Mouse (Mus musculus): Measurements from ENCODE around the gene Rif1. TPM values are rescaled to one million over a fixed set of nuclear protein-coding genes. Genes with fewer than 3 reads are reported as not detected.

Rif1 gene
- polyA plus RNA-seq (2014; fragmentation: Nextera tagmentation; extraction: Ambion mirVana): 39.1 and 46.6 TPM in 2 replicates

DNA sequence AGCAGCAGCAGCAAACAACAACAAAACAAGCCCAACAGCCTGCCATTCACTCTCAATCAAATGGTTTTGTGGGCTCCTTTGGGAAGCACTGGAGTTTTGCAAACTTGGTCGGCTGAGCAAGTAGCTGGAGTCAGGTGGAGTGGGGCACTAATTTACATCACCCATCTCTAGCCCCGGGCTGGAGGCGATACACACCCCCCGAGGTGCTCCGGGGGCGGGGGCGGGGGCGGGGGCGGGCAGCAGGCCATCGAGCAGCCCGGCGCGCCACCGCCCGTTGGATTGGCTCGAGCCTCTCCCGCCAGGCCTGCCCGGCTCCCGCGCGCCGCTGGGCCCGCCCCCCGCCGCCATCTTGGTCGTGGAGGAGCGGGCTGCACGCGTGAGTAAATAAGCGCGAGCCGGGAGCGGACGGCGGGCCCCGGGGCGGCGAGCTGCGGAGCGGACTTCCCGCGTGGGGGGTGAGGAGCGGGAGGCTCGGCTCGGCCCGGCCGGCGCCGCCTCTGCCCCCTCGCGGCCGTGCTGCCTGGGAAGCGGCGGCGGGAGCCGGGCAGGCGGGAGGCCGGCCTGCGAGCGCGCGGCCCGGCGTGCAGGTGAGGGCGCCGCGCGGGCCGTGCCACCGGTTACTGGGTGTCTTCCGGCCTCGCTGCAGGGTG, at the start of gene Rif1:
TSS of gene Rif1 (plus strand) at position 342 of the 650 bp plus-strand sequence.
- Histone ChIP-seq H3K4me1 (replicated peaks; ENCODE audit: control insufficient read depth, insufficient read depth, low read length) (peaks cover 17% of the 10 kb centered on the region; the same call in 1 of the 2 replicates), H3K9me3 (ENCODE audit: control insufficient read depth, low read length) (no peaks in the 10 kb centered on the region), H3K36me3 (ENCODE audit: control insufficient read depth, insufficient read depth, low read length) (peaks cover 33% of the 10 kb centered on the region), H3K4me2 (ENCODE audit: low read length) (peak within 1 kb of the TSS; percentile 65), H3K27me3 (replicated peaks; ENCODE audit: control insufficient read depth, insufficient read depth, low read length) (no peaks in the 10 kb centered on the region), H3K27ac (ENCODE audit: low read depth) (peak within 1 kb of the TSS; percentile 75), H3K9ac (ENCODE audit: low read length) (peak within 1 kb of the TSS; percentile 93), H3K4me3 (ENCODE audit: low read depth, low read length) (peak within 1 kb of the TSS; percentile 97)
- peak; percentile 95 for ATAC-seq (replicated peaks; ENCODE audit: low FRiP score, low TSS enrichment, low read depth)
- DNase-seq (ENCODE audit: low spot score): no peak
- WGBS: under 1% methylated on average over 49 of the region's 72 CpGs

DNA sequence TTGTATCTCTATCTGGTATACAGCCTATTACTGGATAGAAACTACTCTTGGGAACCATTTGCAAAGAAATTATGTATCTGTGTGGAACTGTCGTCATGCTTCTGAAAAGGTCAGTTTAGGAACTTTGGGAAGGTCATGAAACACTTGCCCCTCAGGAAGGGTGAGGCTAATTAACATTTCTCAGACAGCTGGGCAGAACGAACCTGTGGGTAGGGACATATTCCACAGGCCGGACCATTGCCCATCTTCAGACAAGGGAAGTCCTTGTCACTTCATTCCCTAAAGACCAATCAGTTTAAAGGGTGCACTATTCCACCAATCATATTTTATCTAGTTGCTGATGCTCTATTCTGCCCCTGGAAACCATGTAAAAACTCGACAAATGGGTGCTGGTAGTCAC, 45.6 kb upstream of the Rif1 start:
- ATAC-seq (replicated peaks; ENCODE audit: low FRiP score, low TSS enrichment, low read depth) (no peak), DNase-seq (ENCODE audit: low spot score) (no peak)
- H3K9me3 ChIP-seq (ENCODE audit: control insufficient read depth, low read length): no peaks in the 10 kb centered on the region
- no peak overlapping the region for H3K4me3 ChIP-seq (ENCODE audit: low read depth, low read length)
- H3K27ac ChIP-seq (ENCODE audit: low read depth): no peak overlapping the region
- H3K9ac ChIP-seq (ENCODE audit: low read length): no peak overlapping the region
- no peaks in the 10 kb centered on the region for H3K4me1 ChIP-seq (replicated peaks; ENCODE audit: control insufficient read depth, insufficient read depth, low read length)
- H3K36me3 ChIP-seq (ENCODE audit: control insufficient read depth, insufficient read depth, low read length): no peaks in the 10 kb centered on the region
- H3K4me2 ChIP-seq (ENCODE audit: low read length): no peak overlapping the region
- 87% methylated on average over 4 of the region's 4 CpGs for WGBS
- no peaks in the 10 kb centered on the region for H3K27me3 ChIP-seq (replicated peaks; ENCODE audit: control insufficient read depth, insufficient read depth, low read length)

DNA sequence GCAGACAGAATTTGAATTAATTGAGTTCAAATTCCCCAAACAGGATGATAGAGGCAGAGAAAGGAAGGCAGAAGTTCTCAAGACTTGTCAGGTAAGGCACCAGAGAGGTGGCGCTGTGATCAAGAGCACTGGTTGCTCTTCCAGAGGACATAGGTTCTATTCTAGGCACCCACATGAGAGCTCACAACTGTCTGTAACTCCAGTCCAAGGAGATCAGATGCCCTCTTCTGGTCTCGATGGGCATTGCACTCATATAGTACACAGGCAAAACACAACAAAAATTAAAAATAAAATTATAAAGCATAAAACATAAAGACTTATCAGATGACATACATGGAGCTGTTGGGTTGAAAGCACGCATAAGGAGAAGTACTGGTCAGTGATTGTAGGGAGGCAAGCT, 43.2 kb upstream of the Rif1 start:
- no peak for ATAC-seq (replicated peaks; ENCODE audit: low FRiP score, low TSS enrichment, low read depth)
- no peaks in the 10 kb centered on the region for H3K4me1 ChIP-seq (replicated peaks; ENCODE audit: control insufficient read depth, insufficient read depth, low read length)
- H3K4me2 ChIP-seq (ENCODE audit: low read length): no peak overlapping the region
- no peak for DNase-seq (ENCODE audit: low spot score)
- no peak overlapping the region for H3K9ac ChIP-seq (ENCODE audit: low read length)
- no peak overlapping the region for H3K4me3 ChIP-seq (ENCODE audit: low read depth, low read length)
- no peak overlapping the region for H3K27ac ChIP-seq (ENCODE audit: low read depth)
- no peaks in the 10 kb centered on the region for H3K9me3 ChIP-seq (ENCODE audit: control insufficient read depth, low read length)
- no peaks in the 10 kb centered on the region for H3K36me3 ChIP-seq (ENCODE audit: control insufficient read depth, insufficient read depth, low read length)
- 88% methylated on average over 3 of the region's 3 CpGs for WGBS
- no peaks in the 10 kb centered on the region for H3K27me3 ChIP-seq (replicated peaks; ENCODE audit: control insufficient read depth, insufficient read depth, low read length)

DNA sequence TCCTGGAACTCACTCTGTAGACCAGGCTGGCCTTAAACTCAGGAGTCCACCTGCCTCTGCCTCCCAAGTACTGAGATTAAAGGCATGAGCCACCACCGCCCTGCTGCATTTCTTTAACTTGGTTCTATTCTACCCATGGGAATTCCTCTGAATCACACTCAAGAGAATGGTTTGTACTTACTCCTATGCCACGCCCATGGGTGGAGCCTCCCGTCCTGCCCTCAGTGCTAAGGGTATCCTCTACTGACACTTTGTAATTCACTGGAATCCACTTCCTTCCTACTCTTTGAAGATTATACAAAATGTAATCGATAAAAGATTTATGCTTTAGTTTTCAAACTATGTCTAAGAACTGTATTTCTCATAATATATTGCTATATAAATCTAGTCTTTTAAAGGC, 41.1 kb upstream of the Rif1 start:
- Histone ChIP-seq H3K9ac (ENCODE audit: low read length) (no peak overlapping the region), H3K27ac (ENCODE audit: low read depth) (no peak overlapping the region), H3K4me2 (ENCODE audit: low read length) (no peak overlapping the region), H3K36me3 (ENCODE audit: control insufficient read depth, insufficient read depth, low read length) (no peaks in the 10 kb centered on the region), H3K27me3 (replicated peaks; ENCODE audit: control insufficient read depth, insufficient read depth, low read length) (no peaks in the 10 kb centered on the region), H3K9me3 (ENCODE audit: control insufficient read depth, low read length) (no peaks in the 10 kb centered on the region), H3K4me1 (replicated peaks; ENCODE audit: control insufficient read depth, insufficient read depth, low read length) (no peaks in the 10 kb centered on the region), H3K4me3 (ENCODE audit: low read depth, low read length) (no peak overlapping the region)
- DNase-seq (ENCODE audit: low spot score): no peak
- no peak for ATAC-seq (replicated peaks; ENCODE audit: low FRiP score, low TSS enrichment, low read depth)
- WGBS: 80% methylated on average over 4 of the region's 4 CpGs

DNA sequence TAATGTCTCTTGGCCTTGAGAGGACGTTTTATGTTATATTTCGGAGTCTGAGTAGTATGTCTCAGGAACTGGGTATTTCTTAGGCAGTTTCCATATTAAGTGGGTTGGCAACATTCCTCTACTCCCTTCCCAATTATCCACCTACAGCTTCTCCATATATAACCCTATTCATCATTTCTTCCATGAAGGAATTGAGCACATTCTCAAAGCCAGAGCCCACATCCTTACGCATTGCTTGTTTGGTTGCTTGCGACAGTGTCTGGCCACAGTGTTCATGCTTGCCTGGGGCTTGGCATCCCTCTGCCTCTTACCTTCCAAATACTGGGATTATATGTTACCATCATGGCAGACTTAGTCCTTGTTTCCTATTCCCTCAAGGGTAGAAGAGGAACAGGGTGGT, 38.0 kb upstream of the Rif1 start:
- H3K9ac ChIP-seq (ENCODE audit: low read length): no peak overlapping the region
- no peak overlapping the region for H3K4me2 ChIP-seq (ENCODE audit: low read length)
- H3K36me3 ChIP-seq (ENCODE audit: control insufficient read depth, insufficient read depth, low read length): no peaks in the 10 kb centered on the region
- no peak for ATAC-seq (replicated peaks; ENCODE audit: low FRiP score, low TSS enrichment, low read depth)
- H3K27me3 ChIP-seq (replicated peaks; ENCODE audit: control insufficient read depth, insufficient read depth, low read length): no peaks in the 10 kb centered on the region
- no peak for DNase-seq (ENCODE audit: low spot score)
- 0 out of 2 replicates have a peak, but pooled peaks cover 3% of the 10 kb centered on the region for H3K4me1 ChIP-seq (replicated peaks; ENCODE audit: control insufficient read depth, insufficient read depth, low read length)
- H3K27ac ChIP-seq (ENCODE audit: low read depth): no peak overlapping the region
- H3K9me3 ChIP-seq (ENCODE audit: control insufficient read depth, low read length): no peaks in the 10 kb centered on the region
- 83% methylated on average over 4 of the region's 4 CpGs for WGBS
- H3K4me3 ChIP-seq (ENCODE audit: low read depth, low read length): no peak overlapping the region

DNA sequence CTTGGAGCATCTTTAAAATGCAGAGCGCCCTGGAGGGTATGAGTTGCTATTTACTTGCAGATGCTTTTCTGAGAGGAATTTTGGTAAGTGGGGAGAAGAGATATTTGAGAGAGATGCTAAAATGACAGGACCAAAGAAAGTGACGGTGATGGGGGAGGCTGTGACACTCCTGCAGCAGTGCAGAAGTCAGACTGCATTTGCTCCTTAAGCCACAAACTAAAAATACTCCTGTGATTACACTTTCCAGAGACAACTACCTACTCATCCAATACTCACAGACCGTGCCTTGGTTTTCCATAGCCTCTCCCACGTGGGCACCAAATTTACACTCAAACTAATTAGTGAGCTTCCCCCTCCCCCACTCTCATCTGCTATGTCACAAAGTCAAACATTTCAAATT, 37.5 kb upstream of the Rif1 start:
- 0 out of 2 replicates have a peak, but pooled peaks cover 2% of the 10 kb centered on the region for H3K27me3 ChIP-seq (replicated peaks; ENCODE audit: control insufficient read depth, insufficient read depth, low read length)
- no peak overlapping the region for H3K4me3 ChIP-seq (ENCODE audit: low read depth, low read length)
- H3K4me2 ChIP-seq (ENCODE audit: low read length): no peak overlapping the region
- ATAC-seq (replicated peaks; ENCODE audit: low FRiP score, low TSS enrichment, low read depth) (no peak), DNase-seq (ENCODE audit: low spot score) (no peak)
- H3K9me3 ChIP-seq (ENCODE audit: control insufficient read depth, low read length): no peaks in the 10 kb centered on the region
- H3K27ac ChIP-seq (ENCODE audit: low read depth): no peak overlapping the region
- H3K36me3 ChIP-seq (ENCODE audit: control insufficient read depth, insufficient read depth, low read length): no peaks in the 10 kb centered on the region
- WGBS: 68% methylated on average over 4 of the region's 4 CpGs
- no peak overlapping the region for H3K9ac ChIP-seq (ENCODE audit: low read length)
- H3K4me1 ChIP-seq (replicated peaks; ENCODE audit: control insufficient read depth, insufficient read depth, low read length): 0 out of 2 replicates have a peak, but pooled peaks cover 3% of the 10 kb centered on the region

DNA sequence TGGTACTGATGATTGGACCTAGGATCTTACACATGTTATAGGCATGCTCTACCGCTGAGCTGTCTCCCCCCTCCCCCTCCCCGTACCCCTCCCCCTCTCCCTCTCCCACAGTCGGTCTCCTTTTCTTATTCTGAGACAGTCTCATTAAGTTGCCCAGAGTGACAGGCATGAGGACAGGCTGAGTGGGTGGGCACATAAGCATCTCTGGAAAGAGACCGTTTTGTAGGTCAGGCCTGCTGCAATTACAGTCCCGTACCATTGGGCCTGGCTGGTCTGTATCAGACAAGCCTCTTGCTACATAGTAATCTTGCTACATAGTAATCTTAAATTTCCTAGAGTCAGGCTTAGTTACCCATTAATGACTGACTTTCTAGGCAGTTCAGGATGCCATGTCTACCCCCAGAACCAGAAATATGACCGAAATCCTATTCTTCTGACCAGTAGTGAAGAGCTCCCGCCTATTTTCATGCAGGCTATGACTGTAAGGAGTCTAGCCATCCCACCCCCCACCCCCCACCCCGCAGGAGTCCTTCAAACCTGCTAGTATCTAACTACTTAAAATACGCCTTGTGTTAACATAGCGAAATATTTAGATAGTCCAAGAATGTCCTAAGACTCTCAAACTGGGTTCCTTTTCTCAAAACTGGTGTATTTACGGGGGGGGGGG, 35.6 kb upstream of the Rif1 start:
- peak overlapping the region; percentile 35; the same call in 1 of the 2 replicates for H3K9ac ChIP-seq (ENCODE audit: low read length)
- H3K4me2 ChIP-seq (ENCODE audit: low read length): peak overlapping the region; percentile 62
- WGBS: 56% methylated on average over 9 of the region's 11 CpGs
- H3K9me3 ChIP-seq (ENCODE audit: control insufficient read depth, low read length): no peaks in the 10 kb centered on the region
- ATAC-seq (replicated peaks; ENCODE audit: low FRiP score, low TSS enrichment, low read depth): no peak
- H3K36me3 ChIP-seq (ENCODE audit: control insufficient read depth, insufficient read depth, low read length): no peaks in the 10 kb centered on the region
- 0 out of 2 replicates have a peak, but pooled peaks cover 3% of the 10 kb centered on the region for H3K4me1 ChIP-seq (replicated peaks; ENCODE audit: control insufficient read depth, insufficient read depth, low read length)
- 0 out of 2 replicates have a peak, but pooled peaks cover 2% of the 10 kb centered on the region for H3K27me3 ChIP-seq (replicated peaks; ENCODE audit: control insufficient read depth, insufficient read depth, low read length)
- H3K27ac ChIP-seq (ENCODE audit: low read depth): no peak overlapping the region
- no peak for DNase-seq (ENCODE audit: low spot score)
- no peak overlapping the region for H3K4me3 ChIP-seq (ENCODE audit: low read depth, low read length)

DNA sequence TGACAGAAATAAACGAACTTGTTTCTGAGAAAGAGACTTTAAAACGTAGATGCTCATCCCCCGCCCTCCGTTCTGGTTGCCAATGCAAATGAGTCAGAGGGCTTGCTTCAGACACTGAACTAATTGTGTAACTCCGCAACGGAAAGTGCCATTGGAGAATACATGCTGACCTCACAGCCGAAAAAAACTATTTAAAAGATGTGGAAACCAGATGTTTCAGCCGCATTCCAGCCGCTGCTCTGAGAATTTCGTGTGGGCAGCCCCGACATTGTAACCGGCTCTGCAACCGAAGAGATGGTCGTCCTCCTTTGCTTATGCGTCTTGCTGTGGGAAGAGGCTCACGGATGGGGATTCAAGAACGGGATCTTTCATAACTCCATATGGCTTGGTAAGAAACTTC, 34.8 kb upstream of the Rif1 start, which contains the start of gene Tnfaip6:
TSS of gene Tnfaip6 (plus strand) at position 128 of the 400 bp plus-strand sequence.
- Histone ChIP-seq H3K9me3 (ENCODE audit: control insufficient read depth, low read length) (no peaks in the 10 kb centered on the region), H3K27me3 (replicated peaks; ENCODE audit: control insufficient read depth, insufficient read depth, low read length) (0 out of 2 replicates have a peak, but pooled peaks cover 2% of the 10 kb centered on the region), H3K4me2 (ENCODE audit: low read length) (peak within 1 kb of the TSS; percentile 62), H3K4me1 (replicated peaks; ENCODE audit: control insufficient read depth, insufficient read depth, low read length) (0 out of 2 replicates have a peak, but pooled peaks cover 3% of the 10 kb centered on the region), H3K9ac (ENCODE audit: low read length) (peak within 1 kb of the TSS; percentile 35), H3K4me3 (ENCODE audit: low read depth, low read length) (peak within 1 kb of the TSS; percentile 46), H3K36me3 (ENCODE audit: control insufficient read depth, insufficient read depth, low read length) (no peaks in the 10 kb centered on the region), H3K27ac (ENCODE audit: low read depth) (no peak within 1 kb of the TSS)
- WGBS: 2% methylated on average over 17 of the region's 17 CpGs
- DNase-seq (ENCODE audit: low spot score) (peak; percentile 72), ATAC-seq (replicated peaks; ENCODE audit: low FRiP score, low TSS enrichment, low read depth) (no peak)

Data from intestine, embryonic 14.5 days (tissue).